Mouse (Mus musculus) liver, embryonic 11.5 days (tissue): Measurements from ENCODE around the gene 1600002K03Rik. TPM values are rescaled to one million over a fixed set of nuclear protein-coding genes. Genes with fewer than 3 reads are reported as not detected.
A peak's percentile ranks its signal among the peaks of the same experiment; 100 is the strongest.

Source experiments
- ATAC-seq: fragments of 200-750 bp; cut with Nextera tagmentation; replicated peaks from 2 replicates; pipeline ENCODE4 v1.8.0; 2017; ENCODE audit warnings: moderate number of reproducible peaks, mild to moderate bottlenecking, moderate TSS enrichment, moderate library complexity; ENCODE audit not compliant: low FRiP score
- DNase-seq: peaks from one replicate; pipeline ENCODE4 v3.0.0-alpha.2; 2017; ENCODE audit warnings: low spot score
- H3K27ac ChIP-seq: fragments of 300-500 bp; sonication (generic); 2 replicates; pipeline ENCODE4 v1.5.1; 2014; ENCODE audit warnings: mild to moderate bottlenecking, low read depth, low read length, control low read depth
- H3K27me3 ChIP-seq: fragments of 300-500 bp; sonication (generic); replicated peaks from 2 replicates; pipeline ENCODE4 v1.6.1; 2014; ENCODE audit warnings: low read length, mixed read lengths; ENCODE audit not compliant: control insufficient read depth, insufficient read depth
- H3K36me3 ChIP-seq: fragments of 300-500 bp; sonication (generic); 2 replicates; pipeline ENCODE4 v1.6.1; 2014; ENCODE audit warnings: mild to moderate bottlenecking, low read length, moderate library complexity, mixed read lengths; ENCODE audit not compliant: control insufficient read depth, insufficient read depth
- H3K4me1 ChIP-seq: fragments of 300-500 bp; sonication (generic); replicated peaks from 2 replicates; pipeline ENCODE4 v1.6.1; 2014; ENCODE audit warnings: low read length, mixed read lengths; ENCODE audit not compliant: control insufficient read depth, insufficient read depth
- H3K4me2 ChIP-seq: fragments of 300-500 bp; sonication (generic); 2 replicates; pipeline ENCODE4 v1.6.1; 2014; ENCODE audit warnings: mild to moderate bottlenecking, control low read depth, moderate library complexity
- H3K4me3 ChIP-seq: fragments of 300-500 bp; sonication (generic); 2 replicates; pipeline ENCODE4 v1.5.1; 2014; ENCODE audit warnings: low read depth, low read length, control low read depth
- H3K9ac ChIP-seq: fragments of 300-500 bp; sonication (generic); 2 replicates; pipeline ENCODE4 v1.6.1; 2014; ENCODE audit warnings: low read depth, low read length, control low read depth
- H3K9me3 ChIP-seq: fragments of 300-500 bp; sonication (generic); 2 replicates; pipeline ENCODE4 v1.6.1; 2016; ENCODE audit warnings: low read length, inconsistent platforms, mixed read lengths; ENCODE audit not compliant: control insufficient read depth
- WGBS: fragments of 180-500 bp; shearing (Covaris S2); extraction: QIAGEN DNeasy Blood & Tissue Kit; methylation state at CpG from one replicate; pipeline ENCODE4 v1.1.7; 2014; 5-methylcytosine and 5-hydroxymethylcytosine counted together
- polyA plus RNA-seq: library from polyadenylated mRNA; unstranded; fragments of >200 nt; fragmentation: Nextera tagmentation; extraction: Ambion mirVana; gene quantifications from 2 replicates; pipeline ENCODE4 v1.2.1, GENCODE M21; 2014

Gene 1600002K03Rik
- polyA plus RNA-seq = 21.8 and 27.4 TPM in 2 replicates

- peak within 1 kb of the TSS; percentile 85 for H3K4me2 ChIP-seq
- H3K4me3 ChIP-seq = peak within 1 kb of the TSS; percentile 65
- H3K9me3 ChIP-seq = no peaks in the 10 kb centered on the region
- peak within 1 kb of the TSS; percentile 79 for H3K9ac ChIP-seq
- peak within 1 kb of the TSS; percentile 92 for H3K27ac ChIP-seq
- 5% methylated on average over 35 of the region's 35 CpGs for WGBS
- H3K36me3 ChIP-seq = peaks cover 22% of the 10 kb centered on the region
- peak; percentile 92 for DNase-seq
- H3K27me3 ChIP-seq = no peaks in the 10 kb centered on the region
- ATAC-seq = peak; percentile 80
- H3K4me1 ChIP-seq = peaks cover 16% of the 10 kb centered on the region
Measured at GRCm38 (mm10) chr10:80172527-80173292, at the start of gene 1600002K03Rik. Gene 1600002K03Rik, plus strand, starts transcription at chr10:80172944.

- ATAC-seq (peak; percentile 81), DNase-seq (peak; percentile 32)
- H3K36me3 ChIP-seq = peaks cover 73% of the 10 kb centered on the region
- H3K27me3 ChIP-seq = no peaks in the 10 kb centered on the region
- H3K4me1 ChIP-seq = peaks cover 29% of the 10 kb centered on the region
- 77% methylated on average over 9 of the region's 9 CpGs for WGBS
- H3K9ac ChIP-seq = peak overlapping the region; percentile 42
- H3K4me2 ChIP-seq = peak overlapping the region; percentile 41
- no peak overlapping the region; the same call in 1 of the 2 replicates for H3K4me3 ChIP-seq
- no peaks in the 10 kb centered on the region for H3K9me3 ChIP-seq
- H3K27ac ChIP-seq = peak overlapping the region; percentile 54; the same call in 1 of the 2 replicates
Measured at GRCm38 (mm10) chr10:80123932-80124562, 48.7 kb upstream of the 1600002K03Rik start.

GRCm38 (mm10) chr10:80127920-80128319 lies 44.8 kb upstream of the 1600002K03Rik start:
- peaks cover 70% of the 10 kb centered on the region for H3K36me3 ChIP-seq
- WGBS = 96% methylated on average over 8 of the region's 8 CpGs

GRCm38 (mm10) chr10:80129846-80130245 lies 42.9 kb upstream of the 1600002K03Rik start:
- whole genome bisulfite sequencing = 91% methylated on average over 9 of the region's 9 CpGs
- H3K27ac ChIP-seq = no peak overlapping the region

More at GRCm38 (mm10) chr10:80127920-80128319, 44.8 kb upstream of the 1600002K03Rik start:
- Histone ChIP-seq H3K9me3 (no peaks in the 10 kb centered on the region), H3K4me1 (peaks cover 31% of the 10 kb centered on the region), H3K27ac (no peak overlapping the region; the same call in 1 of the 2 replicates), H3K27me3 (no peaks in the 10 kb centered on the region), H3K4me2 (no peak overlapping the region), H3K9ac (no peak overlapping the region), H3K4me3 (no peak overlapping the region)
- no peak for DNase-seq
- ATAC-seq = no peak

GRCm38 (mm10) chr10:80130403-80131031 lies 42.2 kb upstream of the 1600002K03Rik start:
- Histone ChIP-seq H3K4me1 (peaks cover 10% of the 10 kb centered on the region), H3K9me3 (no peaks in the 10 kb centered on the region), H3K4me2 (no peak overlapping the region; the same call in 1 of the 2 replicates), H3K27me3 (peaks cover 1% of the 10 kb centered on the region), H3K4me3 (no peak overlapping the region), H3K9ac (no peak overlapping the region), H3K36me3 (peaks cover 57% of the 10 kb centered on the region), H3K27ac (no peak overlapping the region)
- DNase-seq (no peak), ATAC-seq (no peak)
- WGBS = 77% methylated on average over 18 of the region's 18 CpGs

More at GRCm38 (mm10) chr10:80129846-80130245, 42.9 kb upstream of the 1600002K03Rik start:
- Histone ChIP-seq H3K36me3 (peaks cover 63% of the 10 kb centered on the region), H3K4me3 (no peak overlapping the region), H3K4me1 (peaks cover 14% of the 10 kb centered on the region), H3K9me3 (no peaks in the 10 kb centered on the region), H3K9ac (no peak overlapping the region), H3K27me3 (no peaks in the 10 kb centered on the region), H3K4me2 (no peak overlapping the region)
- no peak for DNase-seq
- no peak for ATAC-seq

GRCm38 (mm10) chr10:80131316-80131951 lies 41.3 kb upstream of the 1600002K03Rik start:
- DNase-seq (no peak), ATAC-seq (0 out of 2 replicates have a peak, but pooled peaks have one; percentile 25)
- peak overlapping the region; percentile 27 for H3K4me2 ChIP-seq
- peaks cover 11% of the 10 kb centered on the region for H3K4me1 ChIP-seq
- H3K9ac ChIP-seq = no peak overlapping the region
- H3K9me3 ChIP-seq = no peaks in the 10 kb centered on the region
- no peak overlapping the region; the same call in 1 of the 2 replicates for H3K4me3 ChIP-seq
- no peak overlapping the region for H3K27ac ChIP-seq
- 27% methylated on average over 54 of the region's 55 CpGs for WGBS
- H3K36me3 ChIP-seq = peaks cover 48% of the 10 kb centered on the region
- H3K27me3 ChIP-seq = peaks cover 10% of the 10 kb centered on the region

- WGBS = 51% methylated on average over 27 of the region's 27 CpGs
- peaks cover 42% of the 10 kb centered on the region for H3K36me3 ChIP-seq
- H3K27me3 ChIP-seq = peaks cover 15% of the 10 kb centered on the region
- no peak overlapping the region for H3K27ac ChIP-seq
- H3K9me3 ChIP-seq = no peaks in the 10 kb centered on the region
- ATAC-seq (no peak), DNase-seq (no peak)
- no peak overlapping the region for H3K4me3 ChIP-seq
- no peak overlapping the region for H3K9ac ChIP-seq
- peak overlapping the region; percentile 27 for H3K4me2 ChIP-seq
- H3K4me1 ChIP-seq = peaks cover 16% of the 10 kb centered on the region
Measured at GRCm38 (mm10) chr10:80131952-80132350, 40.8 kb upstream of the 1600002K03Rik start.

GRCm38 (mm10) chr10:80133226-80133849 lies 39.4 kb upstream of the 1600002K03Rik start:
- H3K36me3 ChIP-seq = peaks cover 29% of the 10 kb centered on the region
- no peak overlapping the region for H3K4me2 ChIP-seq
- H3K9ac ChIP-seq = no peak overlapping the region
- H3K4me1 ChIP-seq = peaks cover 30% of the 10 kb centered on the region
- 77% methylated on average over 8 of the region's 8 CpGs for WGBS
- H3K4me3 ChIP-seq = no peak overlapping the region
- no peaks in the 10 kb centered on the region for H3K9me3 ChIP-seq
- no peak overlapping the region for H3K27ac ChIP-seq
- DNase-seq = no peak
- no peak for ATAC-seq
- H3K27me3 ChIP-seq = peaks cover 27% of the 10 kb centered on the region
